Mouse (Mus musculus): ENCODE measurements around the gene 4930595D18Rik. TPM values are rescaled to one million over a fixed set of nuclear protein-coding genes. Genes with fewer than 3 reads are reported as not detected.

Gene 4930595D18Rik
- total and polyA plus RNA-seq, 3 experiments = 0.35 TPM; not detected in 2

DNA sequence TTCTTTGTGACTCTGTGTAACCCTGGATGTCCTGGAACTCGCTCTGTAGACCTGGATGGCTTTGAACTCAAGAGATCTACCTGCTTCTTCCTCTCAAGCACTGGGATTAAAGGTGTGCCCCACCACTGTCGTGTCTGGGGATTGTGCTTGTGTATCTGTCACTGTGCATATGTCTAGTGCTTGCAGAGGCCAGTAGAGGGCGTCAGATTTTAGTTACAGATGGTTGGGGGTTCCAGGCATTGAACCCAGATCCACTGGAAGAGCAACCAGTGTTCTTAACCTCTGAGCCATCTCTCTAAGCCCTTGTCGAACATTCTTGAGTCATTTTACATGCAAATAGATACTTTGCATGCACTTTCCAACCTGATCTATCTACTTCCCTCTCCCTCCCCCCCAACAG lies 5.5 kb downstream of the 4930595D18Rik start:
- no peak overlapping the region for H3K27ac ChIP-seq (ENCODE audit: control insufficient read depth, low read depth, low read length)
- H3K4me1 ChIP-seq (ENCODE audit: control insufficient read depth in 1 of 2, insufficient read depth in 2 of 2, low read length in 2 of 2) = no peaks in the 10 kb centered on the region
- H3K79me2 ChIP-seq (ENCODE audit: control insufficient read depth, insufficient read depth, low read length, poor library complexity) = peaks cover 27% of the 10 kb centered on the region
- peaks cover 0 to 14% of the 10 kb centered on the region in 2 experiments; a peak in 2 of 4 replicates for H3K36me3 ChIP-seq (ENCODE audit: control insufficient read depth in 1 of 2, insufficient read depth in 2 of 2, low read length in 2 of 2)
- H3K9ac ChIP-seq (ENCODE audit: control insufficient read depth, low read depth, low read length, poor library complexity, severe bottlenecking) = no peak overlapping the region
- no peaks in the 10 kb centered on the region for H3K9me3 ChIP-seq (replicated peaks; ENCODE audit: insufficient read depth, low read length)
- H3K4me3 ChIP-seq (ENCODE audit: control insufficient read depth in 1 of 2, insufficient read depth in 1 of 2, low read depth in 2 of 2, low read length in 2 of 2) = no peak overlapping the region
- no peak for TF ChIP-seq TBP (IDR thresholded peaks at IDR 0.05; ENCODE audit: low read depth, low read length)
- no peak for TF ChIP-seq MXI1 (IDR thresholded peaks at IDR 0.05; ENCODE audit: low read depth, low read length)
- no peak for TF ChIP-seq GABPA (IDR thresholded peaks at IDR 0.05; ENCODE audit: low read depth, low read length)
- peak in 1 of 3 experiments; percentile 14; a peak in 1 of 6 replicates for TF ChIP-seq CTCF (IDR thresholded peaks at IDR 0.05 in 2 of 3, conservative IDR thresholded peaks at IDR 0.05 in 1 of 3; ENCODE audit: control insufficient read depth in 1 of 3, insufficient read depth in 1 of 3, low read depth in 2 of 3, low read length in 3 of 3, poor library complexity in 1 of 3, severe bottlenecking in 1 of 3)
- TF ChIP-seq NELFE (IDR thresholded peaks at IDR 0.05; ENCODE audit: low read depth, low read length) = no peak
- DNase-seq (ENCODE audit: low read depth, low spot score) = no peak
- no peaks in the 10 kb centered on the region for H3K27me3 ChIP-seq (ENCODE audit: control insufficient read depth in 1 of 2, insufficient read depth in 2 of 2, low read length in 2 of 2)

DNA sequence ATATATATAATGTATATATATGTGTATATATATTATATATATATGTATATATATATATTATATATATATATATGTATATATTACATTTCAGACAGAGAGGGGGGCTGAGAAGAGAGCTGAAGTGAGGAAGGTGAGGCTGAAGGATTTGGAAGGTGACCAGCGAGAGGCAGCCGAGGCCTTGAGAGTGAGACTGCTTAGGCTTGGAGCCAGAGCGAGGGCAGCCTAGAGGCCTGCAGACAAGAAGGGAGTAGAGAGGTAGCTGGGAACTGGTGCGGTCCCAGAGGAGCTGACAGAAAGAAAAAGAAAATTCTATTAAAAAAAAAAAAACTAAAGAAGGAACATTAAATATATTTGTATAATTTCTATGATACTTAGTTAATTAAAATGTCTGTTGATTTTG lies 15.4 kb downstream of the 4930595D18Rik start:
- Histone ChIP-seq H3K79me2 (ENCODE audit: control insufficient read depth, insufficient read depth, low read length, poor library complexity) (peaks cover 40% of the 10 kb centered on the region), H3K4me3 (ENCODE audit: control insufficient read depth in 1 of 2, insufficient read depth in 1 of 2, low read depth in 2 of 2, low read length in 2 of 2) (no peak overlapping the region), H3K9ac (ENCODE audit: control insufficient read depth, low read depth, low read length, poor library complexity, severe bottlenecking) (no peak overlapping the region), H3K36me3 (ENCODE audit: control insufficient read depth in 1 of 2, insufficient read depth in 2 of 2, low read length in 2 of 2) (peaks cover 3 to 11% of the 10 kb centered on the region in 2 experiments), H3K9me3 (replicated peaks; ENCODE audit: insufficient read depth, low read length) (no peaks in the 10 kb centered on the region), H3K4me1 (ENCODE audit: control insufficient read depth in 1 of 2, insufficient read depth in 2 of 2, low read length in 2 of 2) (peaks cover 4 to 11% of the 10 kb centered on the region in 2 experiments; a peak in 3 of 4 replicates), H3K27ac (ENCODE audit: control insufficient read depth, low read depth, low read length) (no peak overlapping the region), H3K27me3 (ENCODE audit: control insufficient read depth in 1 of 2, insufficient read depth in 2 of 2, low read length in 2 of 2) (no peaks in the 10 kb centered on the region)
- DNase-seq (ENCODE audit: low read depth, low spot score) = no peak
- TF ChIP-seq MAFK (IDR thresholded peaks at IDR 0.05; ENCODE audit: borderline replicate concordance, low read depth, low read length) (no peak), POLR2AphosphoS5 (IDR thresholded peaks at IDR 0.05; ENCODE audit: borderline replicate concordance, low read depth, low read length) (no peak), POLR2A (IDR thresholded peaks at IDR 0.05; ENCODE audit: control insufficient read depth in 1 of 2, insufficient read depth in 1 of 2, low read depth in 1 of 2, low read length in 2 of 2, poor library complexity in 1 of 2) (no peak), MAZ (IDR thresholded peaks at IDR 0.05; ENCODE audit: low read depth, low read length) (no peak), EP300 (IDR thresholded peaks at IDR 0.05; ENCODE audit: low read depth in 1 of 2, low read length in 2 of 2) (no peak), SIN3A (IDR thresholded peaks at IDR 0.05; ENCODE audit: low read length) (no peak), KAT2A (conservative IDR thresholded peaks at IDR 0.05; ENCODE audit: low read depth, low read length) (no peak), BHLHE40 (IDR thresholded peaks at IDR 0.05; ENCODE audit: borderline replicate concordance, low read depth, low read length) (no peak)

DNA sequence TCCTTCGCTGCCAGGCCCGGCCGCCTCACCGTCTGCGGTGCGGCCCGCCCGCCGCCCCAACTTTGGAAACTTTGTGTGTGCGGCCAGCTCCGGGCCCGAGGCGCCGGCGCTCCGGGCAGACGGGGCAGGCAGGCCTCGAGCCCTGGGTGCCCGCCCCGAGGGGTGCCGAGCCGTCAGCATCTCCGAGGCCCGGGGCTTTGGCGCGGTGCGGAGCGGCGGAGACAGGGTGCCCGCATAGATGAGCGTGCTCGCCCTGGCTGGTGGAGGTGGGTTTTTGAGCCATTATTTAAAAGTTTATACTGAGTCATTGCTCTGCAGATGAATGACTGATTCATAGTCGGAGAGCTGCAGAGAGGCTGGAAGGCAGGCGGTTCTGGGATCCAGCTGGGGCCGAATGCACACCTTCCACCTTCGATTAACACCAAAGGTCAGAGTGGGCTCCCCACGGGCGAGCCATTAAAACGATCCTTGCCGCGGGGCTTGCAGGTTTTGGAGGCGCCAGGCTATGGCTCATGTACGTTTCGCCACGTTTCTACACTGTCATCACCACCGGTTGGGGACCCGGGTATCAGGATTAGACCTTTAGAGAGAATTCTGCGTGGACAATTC lies 17.5 kb downstream of the 4930595D18Rik start:
- no peaks in the 10 kb centered on the region for H3K27me3 ChIP-seq (ENCODE audit: control insufficient read depth in 1 of 2, insufficient read depth in 2 of 2, low read length in 2 of 2)
- peak overlapping the region; percentile 92 for H3K9ac ChIP-seq (ENCODE audit: control insufficient read depth, low read depth, low read length, poor library complexity, severe bottlenecking)
- peaks cover 8 to 15% of the 10 kb centered on the region in 2 experiments; a peak in 3 of 4 replicates for H3K4me1 ChIP-seq (ENCODE audit: control insufficient read depth in 1 of 2, insufficient read depth in 2 of 2, low read length in 2 of 2)
- TF ChIP-seq HCFC1 (IDR thresholded peaks at IDR 0.05; ENCODE audit: low read depth, low read length) = peak; percentile 40; the same call in 1 of the 2 replicates
- no peak for TF ChIP-seq POLR2A (IDR thresholded peaks at IDR 0.05; ENCODE audit: control insufficient read depth in 1 of 2, insufficient read depth in 1 of 2, low read depth in 1 of 2, low read length in 2 of 2, poor library complexity in 1 of 2)
- 0 out of 2 replicates have a peak, but pooled peaks have one; percentile 35 for TF ChIP-seq MYC (IDR thresholded peaks at IDR 0.05; ENCODE audit: low read depth, low read length)
- TF ChIP-seq TBP (IDR thresholded peaks at IDR 0.05; ENCODE audit: low read depth, low read length) = 0 out of 2 replicates have a peak, but pooled peaks have one; percentile 7
- TF ChIP-seq ZKSCAN1 (IDR thresholded peaks at IDR 0.05; ENCODE audit: low read depth, low read length) = no peak
- TF ChIP-seq SIN3A (IDR thresholded peaks at IDR 0.05; ENCODE audit: low read length) = peak; percentile 85
- TF ChIP-seq NELFE (IDR thresholded peaks at IDR 0.05; ENCODE audit: low read depth, low read length) = peak; percentile 22; the same call in 1 of the 2 replicates
- TF ChIP-seq MAX (IDR thresholded peaks at IDR 0.05; ENCODE audit: low read length) = no peak; the same call in 1 of the 2 replicates
- TF ChIP-seq ZC3H11A (IDR thresholded peaks at IDR 0.05; ENCODE audit: low read depth, low read length) = no peak
- no peak for TF ChIP-seq CHD2 (IDR thresholded peaks at IDR 0.05; ENCODE audit: low read length)
- no peak for TF ChIP-seq MAFK (IDR thresholded peaks at IDR 0.05; ENCODE audit: borderline replicate concordance, low read depth, low read length)
- TF ChIP-seq MXI1 (IDR thresholded peaks at IDR 0.05; ENCODE audit: low read depth, low read length) = peak; percentile 91
- H3K4me3 ChIP-seq (ENCODE audit: control insufficient read depth in 1 of 2, insufficient read depth in 1 of 2, low read depth in 2 of 2, low read length in 2 of 2) = peak overlapping the region; percentile 97 to 98
- peaks cover under 1 to 11% of the 10 kb centered on the region in 2 experiments; a peak in 3 of 4 replicates for H3K36me3 ChIP-seq (ENCODE audit: control insufficient read depth in 1 of 2, insufficient read depth in 2 of 2, low read length in 2 of 2)
- DNase-seq (ENCODE audit: low read depth, low spot score) = peak; percentile 62
- H3K27ac ChIP-seq (ENCODE audit: control insufficient read depth, low read depth, low read length) = peak overlapping the region; percentile 46
- no peaks in the 10 kb centered on the region for H3K9me3 ChIP-seq (replicated peaks; ENCODE audit: insufficient read depth, low read length)
- peaks cover 37% of the 10 kb centered on the region for H3K79me2 ChIP-seq (ENCODE audit: control insufficient read depth, insufficient read depth, low read length, poor library complexity)

Data from MEL (cell line).